Mouse (Mus musculus): Measurements from ENCODE around the gene Pappa.

Pappa gene

DNA sequence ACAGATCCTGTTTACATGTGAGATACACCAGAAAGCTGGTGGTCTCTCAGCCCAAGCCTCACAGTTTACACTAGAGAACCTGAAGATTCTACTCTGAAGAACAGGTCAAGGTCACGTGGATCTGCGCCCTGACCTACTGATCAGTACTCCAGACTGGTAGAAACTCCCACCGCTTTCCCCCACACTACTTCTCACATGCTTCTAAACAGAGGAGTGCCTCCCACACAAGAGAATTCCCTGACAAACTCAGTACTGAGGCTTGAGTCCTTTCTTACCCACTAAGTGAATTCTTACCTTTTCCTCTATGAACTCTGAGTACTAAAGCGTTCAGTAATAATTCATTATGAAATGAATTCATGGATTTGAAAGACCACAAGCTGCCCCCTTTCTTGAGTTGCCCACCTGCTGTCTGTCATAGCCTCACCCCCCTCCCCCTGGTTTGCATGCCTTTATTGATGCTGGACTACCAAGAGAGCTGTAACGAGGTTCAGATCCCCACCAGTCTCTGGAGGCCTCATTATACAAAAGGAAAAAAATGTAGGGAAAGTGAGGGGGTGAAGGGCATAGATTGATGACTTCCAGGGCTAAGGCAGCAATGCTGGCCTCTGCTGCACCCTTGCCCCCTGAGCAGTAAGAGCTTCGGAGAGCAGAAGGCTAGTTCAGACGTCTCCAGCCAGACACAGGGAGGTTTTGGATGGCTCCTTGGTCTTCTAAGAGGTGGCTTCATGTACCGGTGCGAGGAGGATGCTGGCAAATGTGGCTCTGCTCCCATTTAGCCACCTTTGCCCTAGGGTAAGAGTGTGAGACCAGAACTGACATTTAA lies 204.7 kb downstream of the Pappa start:
- DNase-seq (ENCODE audit: extremely low spot score) = no peak

DNA sequence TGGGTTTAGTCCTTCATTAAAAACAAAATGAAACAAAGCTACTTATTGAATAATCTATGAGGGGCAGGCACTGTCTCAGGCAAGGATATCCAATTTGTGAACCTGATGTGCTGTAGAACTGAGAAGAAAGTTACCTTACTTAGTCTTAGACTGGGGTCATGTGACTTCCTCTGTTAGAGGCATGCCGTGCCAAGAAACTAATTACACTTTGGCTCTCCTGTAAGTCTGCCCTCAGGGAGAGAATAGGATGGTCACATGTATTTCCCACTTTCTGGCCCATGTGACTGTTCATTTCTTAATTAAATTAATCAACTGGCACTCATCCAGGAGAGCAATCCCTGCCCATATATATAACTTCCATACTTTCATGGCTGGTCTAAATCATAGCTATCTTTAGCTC lies 209.7 kb downstream of the Pappa start:
- no peak for DNase-seq (ENCODE audit: extremely low spot score)

DNA sequence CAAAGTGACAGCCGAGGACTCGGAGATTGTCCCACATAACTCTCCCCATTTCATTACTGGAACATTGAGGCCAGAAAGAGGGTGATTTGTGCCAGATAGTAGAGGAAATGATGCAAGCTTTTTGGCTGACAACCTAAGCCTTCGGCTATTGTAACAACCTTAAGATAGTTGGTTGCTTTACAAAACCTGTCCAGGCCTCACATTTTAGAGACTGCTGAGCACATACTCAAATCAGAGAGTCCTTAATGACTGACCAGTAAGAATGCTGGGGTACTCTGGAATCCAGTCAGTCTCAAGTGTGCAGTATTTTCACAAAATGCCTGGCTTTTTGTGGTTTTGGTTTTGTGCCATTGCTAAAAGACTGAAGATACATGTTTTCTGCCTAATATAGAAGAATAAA lies 217.8 kb downstream of the Pappa start:
- DNase-seq (ENCODE audit: extremely low spot score) = no peak

DNA sequence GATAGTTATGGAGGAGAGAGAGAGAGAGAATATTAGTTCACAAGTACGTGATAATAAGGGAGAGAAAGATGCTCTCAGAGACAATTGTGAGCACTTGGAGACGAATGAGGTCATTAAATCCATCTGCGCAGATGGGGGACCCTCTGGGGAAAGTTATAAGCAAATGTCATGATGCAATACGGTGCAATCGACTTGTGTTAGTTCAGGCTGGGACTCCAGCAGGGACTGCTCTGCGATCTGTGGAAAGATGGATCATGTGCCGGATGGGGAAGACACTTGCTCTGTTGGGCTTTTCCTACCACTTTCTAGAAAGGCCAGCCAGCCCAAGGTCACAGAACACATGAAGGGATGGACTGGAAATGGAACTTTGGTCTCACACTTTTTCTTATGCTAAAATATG lies 226.5 kb downstream of the Pappa start:
- no peak for DNase-seq (ENCODE audit: extremely low spot score)

DNA sequence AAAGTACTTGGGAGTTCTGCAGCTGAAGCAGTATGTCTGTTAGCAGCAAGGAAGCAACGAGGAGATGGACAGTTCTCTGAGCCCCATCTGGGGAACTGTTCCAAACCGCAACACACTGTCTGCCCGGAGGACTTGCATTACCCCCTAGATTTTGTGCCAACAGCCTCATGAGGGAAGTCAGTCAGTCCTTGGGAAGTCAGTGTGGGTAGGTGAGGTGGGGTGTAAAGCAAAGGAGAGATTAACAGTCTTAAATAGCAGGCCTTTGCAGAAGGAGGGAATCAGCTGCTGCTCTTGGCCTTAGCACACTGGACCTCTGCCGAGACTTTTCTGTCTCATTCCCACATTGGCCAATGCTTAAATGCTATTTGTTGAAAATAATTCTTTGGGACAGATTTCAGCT lies 230.6 kb downstream of the Pappa start:
- no peak for DNase-seq (ENCODE audit: extremely low spot score)

DNA sequence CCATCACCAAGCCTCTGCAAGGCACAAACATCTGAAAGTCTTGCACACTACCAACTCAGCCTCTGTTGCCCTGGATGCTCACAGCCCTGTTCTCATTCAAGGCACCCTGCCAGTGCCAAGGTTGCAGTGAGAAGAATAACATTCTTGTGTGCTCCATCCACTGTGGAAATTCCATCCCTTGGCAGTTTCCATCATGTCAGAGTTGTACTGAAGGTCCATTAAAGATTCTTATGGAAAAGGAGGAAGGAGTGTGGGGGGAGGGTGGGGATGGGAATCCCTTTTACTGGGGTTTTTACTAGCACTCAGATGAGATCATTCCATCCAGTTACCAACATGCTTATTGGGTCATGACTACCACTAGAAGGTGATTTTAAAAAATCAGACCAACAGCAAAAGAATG lies 243.2 kb downstream of the Pappa start:
- no peak for DNase-seq (ENCODE audit: extremely low spot score)

DNA sequence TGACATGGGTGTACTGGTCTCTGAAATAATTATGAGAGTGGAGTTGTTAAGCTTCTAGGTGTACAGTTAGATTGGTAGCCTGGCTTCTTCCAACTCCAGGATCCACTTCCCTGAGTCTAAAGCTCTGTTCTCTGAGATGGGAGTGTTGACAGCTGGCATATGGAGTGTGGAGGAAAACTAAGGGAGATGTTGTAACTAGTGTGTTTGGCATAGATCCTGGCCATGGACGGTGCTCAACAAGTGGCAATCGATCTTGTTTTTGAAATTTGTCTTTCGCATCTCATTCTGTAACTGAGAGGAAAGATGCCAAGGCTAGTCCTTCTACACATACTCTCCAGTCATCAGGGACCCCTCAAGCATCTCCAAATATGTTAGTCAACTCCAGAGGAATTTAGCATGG lies 248.8 kb downstream of the Pappa start:
- no peak for DNase-seq (ENCODE audit: extremely low spot score)

DNA sequence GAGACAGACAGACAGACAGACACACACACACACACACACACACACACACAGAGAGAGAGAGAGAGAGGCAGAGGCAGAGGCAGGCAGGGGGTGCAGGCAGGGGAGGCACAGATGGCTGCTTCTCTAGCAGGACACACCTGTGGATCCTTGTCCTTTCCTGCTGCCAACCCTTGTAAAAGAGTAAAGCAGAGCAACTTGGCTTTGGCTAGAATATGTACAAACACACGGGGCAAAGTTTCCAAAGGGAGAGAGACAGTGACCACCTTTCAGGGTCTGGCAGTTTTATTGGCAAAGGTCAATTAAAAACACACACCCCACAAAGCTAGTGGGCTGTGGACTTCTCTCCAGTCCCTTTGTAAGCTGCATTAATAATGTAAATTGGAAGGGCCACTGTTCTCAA lies 249.9 kb downstream of the Pappa start:
- no peak for DNase-seq (ENCODE audit: extremely low spot score)

DNA sequence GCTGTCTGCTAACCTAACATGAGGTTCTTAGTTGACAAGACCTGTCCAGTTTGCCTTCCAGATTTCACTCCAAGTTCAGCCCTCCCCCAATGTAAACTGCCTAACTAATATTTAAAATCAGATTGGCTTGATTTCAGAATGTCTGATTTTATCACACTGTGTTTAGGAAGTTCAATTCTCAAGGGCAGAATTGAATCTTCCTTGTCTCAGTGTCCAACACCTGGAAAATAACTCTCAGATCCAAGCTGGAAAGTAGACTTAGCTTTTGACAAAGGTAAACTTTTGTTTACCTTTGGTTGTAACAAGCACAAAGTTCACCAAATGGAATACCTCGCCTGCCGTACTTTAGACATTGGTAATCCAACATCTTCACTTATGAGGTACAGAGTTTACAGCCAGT lies 252.6 kb downstream of the Pappa start:
- no peak for DNase-seq (ENCODE audit: extremely low spot score)

DNA sequence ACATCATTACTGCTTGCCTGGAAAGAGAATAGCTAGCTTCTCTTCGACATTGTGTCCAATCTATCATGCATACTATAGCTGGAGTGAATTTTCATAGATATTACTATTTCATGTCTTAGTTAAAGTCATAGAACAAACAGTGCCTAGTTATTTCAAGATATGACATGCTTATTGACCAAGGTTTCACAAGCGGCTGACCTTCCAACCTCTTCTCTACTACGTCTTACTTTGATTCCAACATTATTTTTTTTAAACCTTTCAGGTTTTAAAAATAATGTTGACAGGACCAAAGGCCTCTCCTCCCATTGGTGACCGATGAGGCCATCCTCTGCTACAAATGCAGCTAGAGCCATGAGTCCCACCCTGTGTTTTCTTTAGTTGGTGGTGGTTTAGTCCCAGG lies 255.5 kb downstream of the Pappa start:
- no peak for DNase-seq (ENCODE audit: extremely low spot score)

DNA sequence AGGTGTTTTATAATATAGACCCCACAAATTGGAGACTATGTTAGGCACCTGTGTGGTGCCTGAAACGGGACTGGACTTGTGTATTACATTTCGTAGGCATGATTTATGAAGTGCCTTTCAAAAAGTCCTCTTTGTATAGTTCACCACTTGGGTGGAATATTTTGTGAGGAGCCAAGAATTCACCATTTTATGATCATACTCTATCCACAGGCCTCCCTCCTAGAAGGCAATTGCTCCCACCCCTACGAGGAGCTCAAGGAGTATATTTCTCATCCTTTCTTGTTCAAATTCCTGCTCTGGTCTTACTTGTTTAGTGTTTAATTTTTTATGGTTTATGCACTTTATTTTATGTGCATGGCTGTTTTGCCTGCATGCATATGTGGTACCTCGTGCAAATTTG lies 259.1 kb downstream of the Pappa start:
- no peak for DNase-seq (ENCODE audit: extremely low spot score)

DNA sequence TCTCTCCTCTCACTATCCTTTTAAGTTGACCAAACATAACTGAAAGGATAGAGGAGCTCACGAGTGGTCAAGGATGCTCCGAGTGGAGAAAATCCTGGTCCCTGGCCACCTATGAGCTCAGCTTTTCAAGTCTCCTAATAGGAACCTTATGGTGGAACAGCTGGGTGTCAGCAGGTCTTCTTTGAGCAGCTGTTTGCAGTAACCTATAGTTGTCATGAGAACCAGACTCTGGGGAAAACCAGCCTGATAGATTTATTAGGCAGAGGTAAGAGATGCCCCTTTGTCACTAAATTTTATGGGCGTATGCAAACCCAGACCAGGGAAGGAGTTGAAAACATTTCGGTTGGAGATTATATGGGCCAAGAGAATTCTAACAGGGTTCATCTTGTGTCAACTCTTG lies 267.0 kb downstream of the Pappa start:
- DNase-seq (ENCODE audit: extremely low spot score) = peak; percentile 24

DNA sequence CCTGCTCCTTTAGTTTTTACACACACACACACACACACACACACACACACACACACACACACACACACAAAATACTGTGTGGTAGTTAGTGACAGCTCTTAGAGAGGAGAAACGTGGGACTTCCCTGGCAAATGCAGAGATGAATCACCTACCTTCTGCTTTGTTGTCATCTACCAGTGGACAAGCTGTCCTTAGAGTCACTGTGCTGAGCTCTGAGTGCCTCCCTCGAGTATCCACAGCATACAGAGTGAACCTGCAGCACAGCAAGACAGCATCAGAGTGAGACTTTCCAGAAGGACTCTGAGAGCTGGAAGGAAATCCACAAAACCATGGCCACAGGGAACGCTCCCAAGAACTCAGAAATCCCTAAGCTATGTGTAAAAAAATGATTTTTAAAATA lies 272.8 kb downstream of the Pappa start:
- no peak for DNase-seq (ENCODE audit: extremely low spot score)

DNA sequence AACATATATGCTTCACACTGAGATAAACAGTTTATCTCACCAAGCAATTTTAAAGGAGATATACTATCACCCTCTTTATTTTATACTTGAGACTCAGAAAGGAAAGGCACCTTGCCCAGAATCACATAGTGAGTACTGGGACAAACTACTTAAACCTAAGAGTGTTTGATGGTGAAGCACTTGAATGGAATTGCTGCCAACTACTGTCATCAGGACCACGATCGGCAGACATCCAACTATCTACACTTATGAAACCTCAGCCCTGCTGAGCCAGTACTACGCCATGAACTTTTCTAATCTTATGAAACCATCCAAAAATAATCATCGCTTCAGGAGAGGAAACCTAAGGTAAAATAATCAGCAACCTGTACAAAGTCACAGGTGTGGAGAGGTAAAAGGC lies 275.5 kb downstream of the Pappa start:
- DNase-seq (ENCODE audit: extremely low spot score) = no peak

DNA sequence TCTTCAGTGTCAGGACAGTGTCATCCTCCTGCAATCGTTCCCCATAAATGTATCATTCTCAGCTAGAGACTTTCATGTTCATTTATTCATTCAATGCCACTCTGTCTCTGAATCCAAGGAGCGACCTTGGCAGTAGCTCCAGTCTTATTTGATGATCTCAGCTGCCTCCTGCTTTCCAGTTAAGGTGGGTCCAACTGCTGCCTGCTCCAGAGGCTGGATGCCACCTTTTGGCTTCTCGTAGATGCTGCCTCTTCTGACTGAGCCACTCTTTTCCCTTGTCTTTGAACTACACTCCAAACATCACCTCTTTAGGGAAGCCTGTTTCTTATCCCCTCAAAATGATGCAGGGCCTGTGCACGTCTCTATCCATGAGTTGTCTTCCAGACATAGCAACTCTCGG lies 278.3 kb downstream of the Pappa start:
- DNase-seq (ENCODE audit: extremely low spot score) = no peak

DNA sequence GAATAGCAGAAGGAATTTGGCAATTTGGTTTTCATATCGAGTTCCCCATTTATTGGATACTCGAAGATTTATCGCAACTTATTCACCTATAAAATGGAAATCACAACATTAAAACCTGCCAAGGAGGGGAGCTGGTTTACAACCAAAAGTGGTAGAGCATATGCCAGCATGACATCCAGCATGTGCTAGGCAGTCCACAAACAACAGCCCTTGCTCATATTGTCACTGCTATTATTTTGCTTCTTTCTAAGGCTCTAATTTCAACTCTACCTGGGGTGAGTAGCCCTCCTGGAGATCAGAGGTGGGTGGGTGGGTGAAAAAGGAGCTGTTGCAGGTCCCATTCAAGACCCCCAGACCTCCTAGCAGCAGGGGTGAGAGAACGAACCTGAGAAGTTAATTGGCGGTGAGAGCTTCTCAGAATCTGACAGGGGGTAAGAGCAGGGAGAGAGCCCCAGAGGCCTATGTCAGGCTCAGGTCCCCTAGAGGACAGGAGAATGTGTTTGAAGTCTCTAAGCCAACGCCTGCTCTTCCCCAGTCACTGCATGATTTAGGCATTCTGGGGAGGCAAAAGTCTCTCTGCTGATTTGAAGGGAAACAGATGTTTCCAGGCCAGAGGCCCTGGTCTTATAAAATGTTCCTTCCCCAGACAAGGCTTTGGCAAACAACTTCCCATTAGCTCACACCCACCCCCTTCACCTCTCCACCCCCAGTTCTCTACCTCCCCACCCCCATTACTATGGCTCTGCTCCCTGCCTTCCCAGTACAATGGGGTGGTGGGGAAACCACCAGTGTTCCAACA lies 279.1 kb downstream of the Pappa start:
- DNase-seq (ENCODE audit: extremely low spot score) = peak; percentile 27

All from embryo, embryonic 9.5 days (tissue).